Mouse (Mus musculus) megakaryocyte, embryonic 14.5 days (primary cell): ENCODE measurements around the gene Prop1.

Experiments used
- FLI1 ChIP-seq: IDR thresholded peaks from 2 replicates; pipeline ENCODE4 v1.6.1; 2012; ENCODE audit warnings: low read length, inconsistent platforms, mixed read lengths
- GATA1 ChIP-seq: IDR thresholded peaks from 3 replicates; pipeline ENCODE4 v1.6.1; 2012; ENCODE audit warnings: mixed read lengths, low read length, inconsistent platforms, borderline replicate concordance

DNA sequence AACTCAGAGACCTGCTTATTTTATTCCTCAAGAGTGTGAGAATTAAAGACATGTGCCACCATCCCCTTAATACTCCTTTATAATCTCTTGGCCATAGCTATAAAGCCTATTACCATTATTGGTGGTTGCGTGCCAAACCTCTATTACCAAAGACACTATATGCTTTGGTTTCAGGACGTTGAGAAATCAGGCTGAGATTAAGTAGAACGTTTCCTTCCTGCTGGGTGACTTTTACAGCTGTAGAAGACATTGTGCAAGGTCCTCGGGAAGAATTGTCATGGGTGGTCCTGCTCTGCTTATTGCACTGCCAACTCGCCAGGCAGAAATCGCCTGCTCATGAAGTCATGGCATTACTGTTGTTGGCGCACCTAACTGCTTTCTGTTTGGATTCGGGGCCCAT is 15.1 kb downstream of the Prop1 start:
- no peak for TF ChIP-seq GATA1
- TF ChIP-seq FLI1 = no peak
